8 mouse cellular contexts compared by ENCODE assay signal in genomic region chr5:123134875-123135382, GRCm38 (mm10). TPM values are rescaled to one million over a fixed set of nuclear protein-coding genes. Genes with fewer than 3 reads are reported as not detected.
DNase-seq lines count a peak whose midpoint lies in the region; ATAC-seq and TF ChIP-seq lines count a peak whose summit lies in the region.

No protein-coding gene starts in this region.

- H3K9ac ChIP-seq in liver, adult 2 months (ENCODE audit: low read depth, low read length), result peak overlapping the region; percentile 64
- H3K9ac ChIP-seq in limb, embryonic 12.5 days (replicated peaks), result peak overlapping the region; percentile 100
- H3K9ac ChIP-seq in neural tube, embryonic 14.5 days (replicated peaks; ENCODE audit: low read depth, low read length), result peak overlapping the region; percentile 100

- TF ChIP-seq POLR2A in liver, adult 2 months (IDR thresholded peaks at IDR 0.05; ENCODE audit: extremely low read depth, insufficient read depth, low read length), result no peak
- no peak for TF ChIP-seq POLR2A in embryonic fibroblast, embryonic 13.5 days (IDR thresholded peaks at IDR 0.05; ENCODE audit: low read depth, low read length)

- peaks cover 21% of the 10 kb centered on the region for H3K4me1 ChIP-seq in liver, adult 2 months (ENCODE audit: control insufficient read depth, insufficient read depth, low read length)
- H3K4me1 ChIP-seq in embryonic fibroblast, embryonic 13.5 days (ENCODE audit: control insufficient read depth, insufficient read depth, low read length), result peaks cover 11% of the 10 kb centered on the region
- H3K4me1 ChIP-seq in limb, embryonic 12.5 days (replicated peaks), result peaks cover 71% of the 10 kb centered on the region
- peaks cover 62% of the 10 kb centered on the region for H3K4me1 ChIP-seq in neural tube, embryonic 14.5 days (ENCODE audit: control insufficient read depth, insufficient read depth, low read length)

- peaks cover 6% of the 10 kb centered on the region; the same call in 1 of the 2 replicates for H3K36me3 ChIP-seq in liver, adult 2 months (ENCODE audit: control insufficient read depth, insufficient read depth, low read length)
- H3K36me3 ChIP-seq in limb, embryonic 12.5 days, result peaks cover 42% of the 10 kb centered on the region
- H3K36me3 ChIP-seq in neural tube, embryonic 14.5 days (ENCODE audit: control insufficient read depth, insufficient read depth, low read length), result peaks cover 16% of the 10 kb centered on the region; the same call in 1 of the 2 replicates

- DNase-seq in liver, adult 2 months (ENCODE audit: extremely low read depth, low read depth, low spot score), result no peak
- no peak for DNase-seq in liver
- no peak for DNase-seq in urinary bladder, adult 2 months (ENCODE audit: low spot score)
- no peak for DNase-seq in urinary bladder, adult 18-20 months (ENCODE audit: low spot score in 2 of 2)
- no peak for DNase-seq in right cerebral cortex, postnatal 25 days

- no peak for ATAC-seq in limb, embryonic 12.5 days (ENCODE audit: insufficient number of reproducible peaks, insufficient read depth, low FRiP score, low TSS enrichment, low read depth)
- no peak for ATAC-seq in neural tube, embryonic 14.5 days (ENCODE audit: low read depth)

- TF ChIP-seq CTCF in liver, adult 2 months (IDR thresholded peaks at IDR 0.05; ENCODE audit: low read depth, low read length), result no peak
- TF ChIP-seq CTCF in embryonic fibroblast, embryonic 13.5 days (IDR thresholded peaks at IDR 0.05; ENCODE audit: borderline replicate concordance, insufficient read depth, low read length), result no peak

- H3K79me2 ChIP-seq in liver, adult 2 months (ENCODE audit: control insufficient read depth, insufficient read depth, low read length), result no peaks in the 10 kb centered on the region

- H3K27ac ChIP-seq in liver, adult 2 months (replicated peaks; ENCODE audit: insufficient read depth, low read depth, low read length), result peak overlapping the region; percentile 88
- peak overlapping the region; percentile 89 for H3K27ac ChIP-seq in embryonic fibroblast, embryonic 13.5 days (ENCODE audit: insufficient read depth, low read length)
- H3K27ac ChIP-seq in limb, embryonic 12.5 days, result peak overlapping the region; percentile 100
- H3K27ac ChIP-seq in neural tube, embryonic 14.5 days (ENCODE audit: low read depth, low read length), result peak overlapping the region; percentile 100

- peak overlapping the region; percentile 52 for H3K4me3 ChIP-seq in liver, adult 2 months (ENCODE audit: insufficient read depth, low read depth, low read length)
- peak overlapping the region; percentile 18 for H3K4me3 ChIP-seq in embryonic fibroblast, embryonic 13.5 days (ENCODE audit: insufficient read depth, low read length)
- H3K4me3 ChIP-seq in limb, embryonic 12.5 days (replicated peaks), result peak overlapping the region; percentile 99
- H3K4me3 ChIP-seq in neural tube, embryonic 14.5 days (ENCODE audit: low read depth, low read length), result peak overlapping the region; percentile 92

- peak overlapping the region; percentile 100 for H3K4me2 ChIP-seq in limb, embryonic 12.5 days
- H3K4me2 ChIP-seq in neural tube, embryonic 14.5 days (ENCODE audit: low read depth, low read length), result peak overlapping the region; percentile 100

- WGBS in liver, adult 2 months, result 12% methylated on average over 8 of the region's 8 CpGs
- 16% methylated on average over 8 of the region's 8 CpGs for WGBS in limb, embryonic 12.5 days
- WGBS in neural tube, embryonic 14.5 days, result 12% methylated on average over 8 of the region's 8 CpGs

- H3K9me3 ChIP-seq in limb, embryonic 12.5 days, result no peaks in the 10 kb centered on the region
- H3K9me3 ChIP-seq in neural tube, embryonic 14.5 days (ENCODE audit: control insufficient read depth, low read length), result no peaks in the 10 kb centered on the region

- no peaks in the 10 kb centered on the region for H3K27me3 ChIP-seq in liver, adult 2 months (ENCODE audit: control insufficient read depth, insufficient read depth, low read length)
- H3K27me3 ChIP-seq in limb, embryonic 12.5 days, result no peaks in the 10 kb centered on the region
- no peaks in the 10 kb centered on the region for H3K27me3 ChIP-seq in neural tube, embryonic 14.5 days (ENCODE audit: control insufficient read depth, insufficient read depth, low read length)

RNA-seq across cellular contexts. Expression of gene Rhof, which starts 2.4 kb away (rescaled TPM):
- total RNA-seq in liver, adult 2 months (2014; rRNA removed), result 0.09 and 0.87 TPM in 2 replicates
- polyA plus RNA-seq in liver, adult 2 months (2012; rRNA removed), result 0.61 and 0.86 TPM in 2 replicates
- polyA plus RNA-seq in embryonic fibroblast, embryonic 13.5 days (2011; ENCODE audit: insufficient read length, low read depth, missing spikeins), result 2.3 and 2.4 TPM in 2 replicates
- polyA plus RNA-seq in limb, embryonic 12.5 days (2016; fragmentation: Nextera tagmentation; extraction: Ambion mirVana), result 2.9 and 3.0 TPM in 2 replicates
- 8.9 and 13.1 TPM in 2 replicates for polyA plus RNA-seq in neural tube, embryonic 14.5 days (2014; fragmentation: Nextera tagmentation; extraction: Ambion mirVana)
- 1.6 and 1.8 TPM in 2 replicates for polyA plus RNA-seq in urinary bladder, adult 2 months (2012; rRNA removed)

RNA-seq across cellular contexts. Expression of gene Setd1b, which starts 7.1 kb away (rescaled TPM):
- total RNA-seq in liver, adult 2 months (2014; rRNA removed), result 1.8 and 3.8 TPM in 2 replicates
- 6.0 and 7.2 TPM in 2 replicates for polyA plus RNA-seq in liver, adult 2 months (2012; rRNA removed)
- 12.4 and 15.1 TPM in 2 replicates for polyA plus RNA-seq in embryonic fibroblast, embryonic 13.5 days (2011; ENCODE audit: insufficient read length, low read depth, missing spikeins)
- 10.9 and 11.4 TPM in 2 replicates for polyA plus RNA-seq in limb, embryonic 12.5 days (2016; fragmentation: Nextera tagmentation; extraction: Ambion mirVana)
- 13.0 and 15.9 TPM in 2 replicates for polyA plus RNA-seq in neural tube, embryonic 14.5 days (2014; fragmentation: Nextera tagmentation; extraction: Ambion mirVana)
- 3.1 and 10.4 TPM in 2 replicates for polyA plus RNA-seq in urinary bladder, adult 2 months (2012; rRNA removed)

RNA-seq across cellular contexts. Expression of gene Psmd9, which starts 34.3 kb away (rescaled TPM):
- total RNA-seq in liver, adult 2 months (2014; rRNA removed), result 29.8 and 39.8 TPM in 2 replicates
- polyA plus RNA-seq in liver, adult 2 months (2012; rRNA removed), result 26.4 and 28.5 TPM in 2 replicates
- polyA plus RNA-seq in embryonic fibroblast, embryonic 13.5 days (2011; ENCODE audit: insufficient read length, low read depth, missing spikeins), result 23.0 and 28.4 TPM in 2 replicates
- 89.3 and 91.0 TPM in 2 replicates for polyA plus RNA-seq in limb, embryonic 12.5 days (2016; fragmentation: Nextera tagmentation; extraction: Ambion mirVana)
- polyA plus RNA-seq in neural tube, embryonic 14.5 days (2014; fragmentation: Nextera tagmentation; extraction: Ambion mirVana), result 63.9 and 78.7 TPM in 2 replicates
- 24.8 and 26.7 TPM in 2 replicates for polyA plus RNA-seq in urinary bladder, adult 2 months (2012; rRNA removed)

RNA-seq across cellular contexts. Expression of gene Hpd, which starts 47.6 kb away (rescaled TPM):
- 3,614 and 3,656 TPM in 2 replicates for total RNA-seq in liver, adult 2 months (2014; rRNA removed)
- 3,813 and 5,374 TPM in 2 replicates for polyA plus RNA-seq in liver, adult 2 months (2012; rRNA removed)
- not detected in 2 replicates for polyA plus RNA-seq in embryonic fibroblast, embryonic 13.5 days (2011; ENCODE audit: insufficient read length, low read depth, missing spikeins)
- polyA plus RNA-seq in limb, embryonic 12.5 days (2016; fragmentation: Nextera tagmentation; extraction: Ambion mirVana), result not detected in 2 replicates
- polyA plus RNA-seq in neural tube, embryonic 14.5 days (2014; fragmentation: Nextera tagmentation; extraction: Ambion mirVana), result not detected in 2 replicates
- polyA plus RNA-seq in urinary bladder, adult 2 months (2012; rRNA removed), result 0.27 and 0.45 TPM in 2 replicates

Comparison
In these comparisons a context has a peak if more than half of its experiments do, and no peak if none do; other contexts are left out.
1. H3K4me3 ChIP-seq: peak in every context shown above with its lines; median percentile 99 in limb, embryonic 12.5 days; 92 in neural tube, embryonic 14.5 days; 52 in liver, adult 2 months; 18 in embryonic fibroblast, embryonic 13.5 days.